Mouse (Mus musculus): Measurements from ENCODE around the gene Sptan1.
A peak's percentile ranks its signal among the peaks of the same experiment; 100 is the strongest.

- TF ChIP-seq MAX (IDR thresholded peaks at IDR 0.05), result no peak
- TF ChIP-seq CTCF (IDR thresholded peaks at IDR 0.05; ENCODE audit: control insufficient read depth, insufficient read depth, insufficient read length), result peak; percentile 86
These were observed 77.1 kb downstream of the Sptan1 start for GRCm38 (mm10) chr2:30042445-30042844.
